Mouse (Mus musculus) E14TG2a.4 (cell line): ENCODE measurements around the gene Tbca.

ENCODE experiments used
- CTCF ChIP-seq: conservative IDR thresholded peaks from 2 replicates; pipeline ENCODE4 v1.5.1; 2014; ENCODE audit warnings: low read length
- POU5F1 ChIP-seq: IDR thresholded peaks from 2 replicates; pipeline ENCODE4 v1.6.1; 2014; ENCODE audit warnings: low read length, borderline replicate concordance

DNA sequence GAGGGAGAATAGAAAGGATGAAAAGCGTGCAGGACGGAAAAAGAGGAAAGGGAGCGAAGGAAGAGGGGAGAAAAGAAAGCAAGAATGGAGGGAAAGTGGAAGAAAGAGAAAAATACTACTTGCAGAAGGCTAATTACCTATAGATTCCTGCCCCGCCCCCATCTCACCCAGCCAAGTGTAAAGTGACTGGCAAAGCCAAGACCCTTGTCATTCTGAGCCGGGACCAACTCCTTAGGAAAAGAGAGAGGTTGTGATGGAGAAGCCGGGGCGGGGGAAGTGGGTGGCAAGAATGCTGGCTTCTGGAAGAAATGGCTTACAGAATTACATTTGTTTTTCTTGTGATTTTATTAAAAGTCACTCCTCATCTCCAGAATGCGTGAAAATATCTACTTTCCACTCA is 80.8 kb downstream of the Tbca start:
- TF ChIP-seq CTCF (no peak), POU5F1 (no peak)
